Mouse (Mus musculus): Measurements from ENCODE around the gene Rab22a.

DNA sequence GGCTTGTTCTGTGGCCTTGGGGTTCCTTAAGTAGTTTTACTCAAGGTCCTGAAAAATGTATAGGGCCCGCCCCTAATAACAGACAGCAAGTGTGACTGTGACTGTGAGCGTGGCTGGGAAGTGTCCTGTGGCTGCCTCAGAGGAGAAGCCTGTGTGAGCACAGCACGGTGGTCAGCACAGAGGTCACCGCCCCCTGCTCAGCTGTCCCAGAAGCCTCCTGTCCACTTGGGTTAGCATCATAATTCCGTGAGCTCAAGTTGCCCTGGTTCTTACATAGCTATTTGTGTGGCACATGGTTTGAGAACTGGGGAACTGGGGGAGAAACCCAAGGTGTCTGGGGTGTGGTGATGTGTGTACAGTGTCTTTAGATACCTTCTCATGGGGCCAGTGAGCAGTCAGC lies 27.8 kb downstream of the Rab22a start:
- TF ChIP-seq CTCF (IDR thresholded peaks at IDR 0.05; ENCODE audit: low read depth) (no peak), EP300 (optimal IDR thresholded peaks at IDR 0.05) (no peak)

All from stomach, postnatal 0 days (tissue).